Mouse (Mus musculus): Measurements from ENCODE around the gene Pphln1.

The Pphln1 gene

GRCm38 (mm10) chr15:93502703-93503102 is 104.6 kb downstream of the Pphln1 start:
- no peak for DNase-seq (ENCODE audit: low spot score in 2 of 2)

GRCm38 (mm10) chr15:93503201-93503745 is 105.1 kb downstream of the Pphln1 start:
- DNase-seq (ENCODE audit: low spot score in 2 of 2): no peak

GRCm38 (mm10) chr15:93504808-93505207 is 106.7 kb downstream of the Pphln1 start:
- DNase-seq (ENCODE audit: low spot score in 2 of 2): no peak

- DNase-seq (ENCODE audit: low spot score in 2 of 2): no peak
Measured at GRCm38 (mm10) chr15:93510690-93511336, 112.7 kb downstream of the Pphln1 start.

- no peak for DNase-seq (ENCODE audit: low spot score in 2 of 2)
Measured at GRCm38 (mm10) chr15:93512437-93512836, 114.3 kb downstream of the Pphln1 start.

- peak; percentile 52 to 63 for DNase-seq (ENCODE audit: low spot score in 2 of 2)
Measured at GRCm38 (mm10) chr15:93513939-93514341, 115.8 kb downstream of the Pphln1 start.

GRCm38 (mm10) chr15:93515316-93515715 is 117.2 kb downstream of the Pphln1 start:
- no peak for DNase-seq (ENCODE audit: low spot score in 2 of 2)

- no peak for DNase-seq (ENCODE audit: low spot score in 2 of 2)
Measured at GRCm38 (mm10) chr15:93517022-93517565, 118.9 kb downstream of the Pphln1 start.

GRCm38 (mm10) chr15:93518143-93518902 is 120.2 kb downstream of the Pphln1 start:
- no peak for DNase-seq (ENCODE audit: low spot score in 2 of 2)

GRCm38 (mm10) chr15:93518941-93519835 is 121.0 kb downstream of the Pphln1 start:
- DNase-seq (ENCODE audit: low spot score in 2 of 2): peak; percentile 75 to 94

GRCm38 (mm10) chr15:93519836-93520826 is 122.0 kb downstream of the Pphln1 start:
- DNase-seq (ENCODE audit: low spot score in 2 of 2): no peak

- DNase-seq (ENCODE audit: low spot score in 2 of 2): no peak
Measured at GRCm38 (mm10) chr15:93521088-93521786, 123.1 kb downstream of the Pphln1 start.

GRCm38 (mm10) chr15:93521787-93522180 is 123.6 kb downstream of the Pphln1 start:
- no peak for DNase-seq (ENCODE audit: low spot score in 2 of 2)

GRCm38 (mm10) chr15:93525305-93525917 is 127.3 kb downstream of the Pphln1 start:
- DNase-seq (ENCODE audit: low spot score in 2 of 2): no peak

GRCm38 (mm10) chr15:93529831-93530702 is 131.9 kb downstream of the Pphln1 start:
- no peak for DNase-seq (ENCODE audit: low spot score in 2 of 2)

GRCm38 (mm10) chr15:93530703-93531032 is 132.5 kb downstream of the Pphln1 start:
- DNase-seq (ENCODE audit: low spot score in 2 of 2): no peak

GRCm38 (mm10) chr15:93536191-93536590 is 138.0 kb downstream of the Pphln1 start:
- DNase-seq (ENCODE audit: low spot score in 2 of 2): no peak

- DNase-seq (ENCODE audit: low spot score in 2 of 2): no peak
Measured at GRCm38 (mm10) chr15:93537745-93538144, 139.6 kb downstream of the Pphln1 start.

Measured in thymus, postnatal 10 days (tissue).